Mouse (Mus musculus) midbrain, embryonic 16.5 days (tissue): ENCODE results near the gene Barx1. TPM values are rescaled to one million over a fixed set of nuclear protein-coding genes. Genes with fewer than 3 reads are reported as not detected.

Source experiments
- ATAC-seq: fragments of 200-750 bp; cut with Nextera tagmentation; 2 replicates; pipeline ENCODE4 v1.8.0; 2017; ENCODE audit warnings: moderate TSS enrichment
- H3K27ac ChIP-seq: fragments of 300-500 bp; sonication (generic); 2 replicates; pipeline ENCODE4 v1.5.1; 2014; ENCODE audit warnings: mild to moderate bottlenecking, low read length, mixed read lengths
- H3K27me3 ChIP-seq: fragments of 300-500 bp; sonication (generic); 2 replicates; pipeline ENCODE4 v1.6.1; 2014; ENCODE audit warnings: low read depth, low read length, mixed read lengths; ENCODE audit not compliant: control insufficient read depth, insufficient read depth
- H3K36me3 ChIP-seq: fragments of 300-500 bp; sonication (generic); 2 replicates; pipeline ENCODE4 v1.6.1; 2014; ENCODE audit warnings: mild to moderate bottlenecking, low read length, moderate library complexity, mixed read lengths; ENCODE audit not compliant: control insufficient read depth, insufficient read depth
- H3K4me1 ChIP-seq: fragments of 300-500 bp; sonication (generic); 2 replicates; pipeline ENCODE4 v1.6.1; 2014; ENCODE audit warnings: mild to moderate bottlenecking, low read length, mixed read lengths; ENCODE audit not compliant: control insufficient read depth, insufficient read depth
- H3K4me2 ChIP-seq: fragments of 300-500 bp; sonication (generic); 2 replicates; pipeline ENCODE4 v1.6.1; 2014; ENCODE audit warnings: mild to moderate bottlenecking, low read length, mixed read lengths
- H3K4me3 ChIP-seq: fragments of 300-500 bp; sonication (generic); 2 replicates; pipeline ENCODE4 v1.5.1; 2014; ENCODE audit warnings: low read depth, mild to moderate bottlenecking, low read length, moderate library complexity, mixed read lengths
- H3K9ac ChIP-seq: fragments of 300-500 bp; sonication (generic); 2 replicates; pipeline ENCODE4 v1.6.1; 2014; ENCODE audit warnings: low read depth, low read length, mixed read lengths
- H3K9me3 ChIP-seq: fragments of 300-500 bp; sonication (generic); replicated peaks from 2 replicates; pipeline ENCODE4 v1.6.1; 2014; ENCODE audit warnings: mild to moderate bottlenecking, low read length, mixed read lengths; ENCODE audit not compliant: control insufficient read depth, poor library complexity, severe bottlenecking
- WGBS: fragments of 180-500 bp; shearing (Covaris S2); extraction: QIAGEN DNeasy Blood & Tissue Kit; methylation state at CpG from one replicate; pipeline ENCODE4 v1.1.7; 2014; 5-methylcytosine and 5-hydroxymethylcytosine counted together
- polyA plus RNA-seq: library from polyadenylated mRNA; unstranded; fragments of >200 nt; fragmentation: Nextera tagmentation; extraction: Ambion mirVana; gene quantifications from 2 replicates; pipeline ENCODE4 v1.2.1, GENCODE M21; 2015

The Barx1 gene
- polyA plus RNA-seq, 1 experiment from 2014 or later, result not detected

- H3K4me1 ChIP-seq, result no peaks in the 10 kb centered on the region
- WGBS, result 84% methylated on average over 6 of the region's 6 CpGs
- no peaks in the 10 kb centered on the region for H3K36me3 ChIP-seq
- H3K4me2 ChIP-seq, result no peak overlapping the region
- ATAC-seq, result no peak
- H3K27ac ChIP-seq, result no peak overlapping the region
- no peak overlapping the region for H3K4me3 ChIP-seq
- H3K9ac ChIP-seq, result no peak overlapping the region
- H3K27me3 ChIP-seq, result no peaks in the 10 kb centered on the region
- no peaks in the 10 kb centered on the region for H3K9me3 ChIP-seq
These were observed 19.7 kb upstream of the Barx1 start for GRCm38 (mm10) chr13:48643072-48643471.

GRCm38 (mm10) chr13:48643991-48644390 lies 18.8 kb upstream of the Barx1 start:
- no peak for ATAC-seq
- WGBS, result 86% methylated on average over 3 of the region's 3 CpGs

GRCm38 (mm10) chr13:48646696-48647095 lies 16.1 kb upstream of the Barx1 start:
- no peaks in the 10 kb centered on the region for H3K9me3 ChIP-seq
- ATAC-seq, result no peak
- 94% methylated on average over 4 of the region's 4 CpGs for WGBS
- H3K27ac ChIP-seq, result no peak overlapping the region
- H3K4me1 ChIP-seq, result no peaks in the 10 kb centered on the region
- no peak overlapping the region for H3K4me2 ChIP-seq
- H3K9ac ChIP-seq, result no peak overlapping the region
- no peaks in the 10 kb centered on the region for H3K36me3 ChIP-seq
- H3K27me3 ChIP-seq, result no peaks in the 10 kb centered on the region
- H3K4me3 ChIP-seq, result no peak overlapping the region

More at GRCm38 (mm10) chr13:48643991-48644390, 18.8 kb upstream of the Barx1 start:
- no peak overlapping the region for H3K27ac ChIP-seq
- H3K27me3 ChIP-seq, result no peaks in the 10 kb centered on the region
- no peaks in the 10 kb centered on the region for H3K9me3 ChIP-seq
- no peaks in the 10 kb centered on the region for H3K4me1 ChIP-seq
- no peak overlapping the region for H3K9ac ChIP-seq
- H3K4me3 ChIP-seq, result no peak overlapping the region
- no peaks in the 10 kb centered on the region for H3K36me3 ChIP-seq
- H3K4me2 ChIP-seq, result no peak overlapping the region

- Histone ChIP-seq H3K4me1 (no peaks in the 10 kb centered on the region; the same call in 1 of the 2 replicates), H3K27me3 (peaks cover 8% of the 10 kb centered on the region), H3K27ac (no peak overlapping the region), H3K4me2 (no peak overlapping the region), H3K36me3 (no peaks in the 10 kb centered on the region), H3K9me3 (no peaks in the 10 kb centered on the region), H3K4me3 (no peak overlapping the region), H3K9ac (no peak overlapping the region)
- no peak for ATAC-seq
- WGBS, result 0% methylated on average over 1 of the region's 1 CpGs
These were observed 12.2 kb upstream of the Barx1 start for GRCm38 (mm10) chr13:48650615-48651014.

GRCm38 (mm10) chr13:48651132-48652065 lies 11.4 kb upstream of the Barx1 start:
- H3K9ac ChIP-seq, result no peak overlapping the region
- no peaks in the 10 kb centered on the region for H3K36me3 ChIP-seq
- no peak for ATAC-seq
- no peaks in the 10 kb centered on the region for H3K9me3 ChIP-seq
- 66% methylated on average over 6 of the region's 6 CpGs for WGBS
- H3K27me3 ChIP-seq, result peaks cover 14% of the 10 kb centered on the region
- no peak overlapping the region for H3K27ac ChIP-seq
- H3K4me3 ChIP-seq, result no peak overlapping the region
- H3K4me1 ChIP-seq, result peaks cover 2% of the 10 kb centered on the region; the same call in 1 of the 2 replicates
- no peak overlapping the region for H3K4me2 ChIP-seq

GRCm38 (mm10) chr13:48653788-48654770 lies 8.7 kb upstream of the Barx1 start:
- WGBS, result 8% methylated on average over 14 of the region's 14 CpGs
- Histone ChIP-seq H3K27me3 (peaks cover 31% of the 10 kb centered on the region), H3K36me3 (no peaks in the 10 kb centered on the region), H3K4me3 (no peak overlapping the region), H3K27ac (no peak overlapping the region), H3K4me1 (peaks cover 2% of the 10 kb centered on the region; the same call in 1 of the 2 replicates), H3K9me3 (no peaks in the 10 kb centered on the region), H3K9ac (no peak overlapping the region), H3K4me2 (no peak overlapping the region)
- ATAC-seq, result peak; percentile 67; the same call in 1 of the 2 replicates

- Histone ChIP-seq H3K27ac (no peak overlapping the region), H3K36me3 (no peaks in the 10 kb centered on the region), H3K4me3 (no peak overlapping the region), H3K27me3 (peaks cover 44% of the 10 kb centered on the region), H3K4me2 (no peak overlapping the region), H3K9me3 (no peaks in the 10 kb centered on the region), H3K9ac (no peak overlapping the region), H3K4me1 (peaks cover 2% of the 10 kb centered on the region; the same call in 1 of the 2 replicates)
- ATAC-seq, result peak; percentile 50; the same call in 1 of the 2 replicates
- WGBS, result 0% methylated on average over 8 of the region's 8 CpGs
These were observed 7.2 kb upstream of the Barx1 start for GRCm38 (mm10) chr13:48655637-48656036.

- Histone ChIP-seq H3K4me1 (peaks cover 7% of the 10 kb centered on the region), H3K4me3 (no peak overlapping the region), H3K9me3 (no peaks in the 10 kb centered on the region), H3K27ac (no peak overlapping the region), H3K27me3 (peaks cover 59% of the 10 kb centered on the region), H3K9ac (no peak overlapping the region), H3K36me3 (no peaks in the 10 kb centered on the region), H3K4me2 (no peak overlapping the region)
- under 1% methylated on average over 9 of the region's 9 CpGs for WGBS
- ATAC-seq, result no peak
These were observed 5.0 kb upstream of the Barx1 start for GRCm38 (mm10) chr13:48657791-48658190.
